Mouse (Mus musculus) forebrain, embryonic 12.5 days (tissue): ENCODE data around the gene Tcl1. TPM values are rescaled to one million over a fixed set of nuclear protein-coding genes. Genes with fewer than 3 reads are reported as not detected.

Source experiments
- polyA plus RNA-seq: library from polyadenylated mRNA; unstranded; fragments of >200 nt; fragmentation: Nextera tagmentation; extraction: Ambion mirVana; gene quantifications from 2 replicates; pipeline ENCODE4 v1.2.1, GENCODE M21; 2016

Tcl1 gene
- polyA plus RNA-seq, 1 experiment from 2014 or later: not detected

Other genes with a start within 250 kb of the Tcl1 start
- gene Syne3, start 213.0 kb downstream of the Tcl1 start, polyA plus RNA-seq: 0.13 and 0.14 TPM in 2 replicates
- gene Glrx5, start 190.1 kb downstream of the Tcl1 start, polyA plus RNA-seq: 158 and 173 TPM in 2 replicates
- gene Tcl1b2, start 76.8 kb downstream of the Tcl1 start, polyA plus RNA-seq: not detected in 2 replicates
- gene Tcl1b1, start 63.1 kb downstream of the Tcl1 start, polyA plus RNA-seq: not detected in 2 replicates
- gene Tcl1b5, start 46.4 kb downstream of the Tcl1 start, polyA plus RNA-seq: not detected in 2 replicates
- gene Tcl1b3, start 31.8 kb downstream of the Tcl1 start, polyA plus RNA-seq: not detected in 2 replicates
- not detected in 2 replicates for gene Tcl1b4, start 20.8 kb downstream of the Tcl1 start, polyA plus RNA-seq
- gene Tunar, start 111.1 kb upstream of the Tcl1 start, polyA plus RNA-seq: 1.4 and 1.7 TPM in 2 replicates
- 7.7 and 7.9 TPM in 2 replicates for gene D430019H16Rik, start 231.1 kb upstream of the Tcl1 start, polyA plus RNA-seq